Mouse (Mus musculus): ENCODE data around the gene Plp2. TPM values are rescaled to one million over a fixed set of nuclear protein-coding genes. Genes with fewer than 3 reads are reported as not detected.

Gene Plp2
- polyA plus RNA-seq, 1 experiment: 5.2 TPM

GRCm38 (mm10) chrX:7688321-7688720 is 17.1 kb upstream of the Plp2 start:
- Histone ChIP-seq H3K4me3 (replicated peaks; ENCODE audit: insufficient read depth, low read depth, low read length) (no peak overlapping the region), H3K27ac (ENCODE audit: insufficient read depth, low read length) (no peak overlapping the region; the same call in 1 of the 2 replicates), H3K27me3 (ENCODE audit: control insufficient read depth, insufficient read depth, low read length) (no peaks in the 10 kb centered on the region), H3K4me1 (ENCODE audit: control insufficient read depth, insufficient read depth, low read length) (peaks cover 5% of the 10 kb centered on the region)
- WGBS: 28% methylated on average over 2 of the region's 2 CpGs
- DNase-seq: peak; percentile 24 to 63
- TF ChIP-seq CTCF (IDR thresholded peaks at IDR 0.05; ENCODE audit: borderline replicate concordance, insufficient read depth, low read depth, low read length) (no peak), POLR2A (IDR thresholded peaks at IDR 0.05; ENCODE audit: borderline replicate concordance, insufficient read depth, low read length) (no peak)

- Histone ChIP-seq H3K4me1 (ENCODE audit: control insufficient read depth, insufficient read depth, low read length) (peaks cover 5% of the 10 kb centered on the region; the same call in 1 of the 2 replicates), H3K27me3 (ENCODE audit: control insufficient read depth, insufficient read depth, low read length) (no peaks in the 10 kb centered on the region), H3K27ac (ENCODE audit: insufficient read depth, low read length) (peak within 1 kb of the TSS; percentile 19), H3K4me3 (replicated peaks; ENCODE audit: insufficient read depth, low read depth, low read length) (peak within 1 kb of the TSS; percentile 47)
- WGBS: 10% methylated on average over 14 of the region's 14 CpGs
- DNase-seq: peak; percentile 62 to 68
- no peak for TF ChIP-seq CTCF (IDR thresholded peaks at IDR 0.05; ENCODE audit: borderline replicate concordance, insufficient read depth, low read depth, low read length)
- no peak for TF ChIP-seq POLR2A (IDR thresholded peaks at IDR 0.05; ENCODE audit: borderline replicate concordance, insufficient read depth, low read length)
These were observed 9.7 kb upstream of the Plp2 start, which contains the start of gene Magix for GRCm38 (mm10) chrX:7680864-7681263. Gene Magix (minus strand): TSS chrX:7681251.

- no peak for TF ChIP-seq POLR2A (IDR thresholded peaks at IDR 0.05; ENCODE audit: borderline replicate concordance, insufficient read depth, low read length)
- no peak for TF ChIP-seq CTCF (IDR thresholded peaks at IDR 0.05; ENCODE audit: borderline replicate concordance, insufficient read depth, low read depth, low read length)
- Histone ChIP-seq H3K27ac (ENCODE audit: insufficient read depth, low read length) (no peak overlapping the region), H3K27me3 (ENCODE audit: control insufficient read depth, insufficient read depth, low read length) (no peaks in the 10 kb centered on the region), H3K4me1 (ENCODE audit: control insufficient read depth, insufficient read depth, low read length) (peaks cover 5% of the 10 kb centered on the region; the same call in 1 of the 2 replicates), H3K4me3 (replicated peaks; ENCODE audit: insufficient read depth, low read depth, low read length) (peak overlapping the region; percentile 47)
- DNase-seq: no peak
- WGBS: 15% methylated on average over 12 of the region's 12 CpGs
These were observed 8.8 kb upstream of the Plp2 start for GRCm38 (mm10) chrX:7680057-7680412.

GRCm38 (mm10) chrX:7679405-7680056 is 8.3 kb upstream of the Plp2 start:
- H3K4me1 ChIP-seq (ENCODE audit: control insufficient read depth, insufficient read depth, low read length): peaks cover 6% of the 10 kb centered on the region
- no peaks in the 10 kb centered on the region for H3K27me3 ChIP-seq (ENCODE audit: control insufficient read depth, insufficient read depth, low read length)
- peak; percentile 88 to 90 for DNase-seq
- WGBS: 13% methylated on average over 27 of the region's 27 CpGs
- H3K27ac ChIP-seq (ENCODE audit: insufficient read depth, low read length): no peak overlapping the region
- peak overlapping the region; percentile 53 for H3K4me3 ChIP-seq (replicated peaks; ENCODE audit: insufficient read depth, low read depth, low read length)
- TF ChIP-seq CTCF (IDR thresholded peaks at IDR 0.05; ENCODE audit: borderline replicate concordance, insufficient read depth, low read depth, low read length) (peak; percentile 57; the same call in 1 of the 2 replicates), POLR2A (IDR thresholded peaks at IDR 0.05; ENCODE audit: borderline replicate concordance, insufficient read depth, low read length) (no peak)

- Histone ChIP-seq H3K4me1 (ENCODE audit: control insufficient read depth, insufficient read depth, low read length) (peaks cover 8% of the 10 kb centered on the region), H3K4me3 (replicated peaks; ENCODE audit: insufficient read depth, low read depth, low read length) (no peak overlapping the region), H3K27me3 (ENCODE audit: control insufficient read depth, insufficient read depth, low read length) (no peaks in the 10 kb centered on the region), H3K27ac (ENCODE audit: insufficient read depth, low read length) (no peak overlapping the region)
- DNase-seq: no peak
- 44% methylated on average over 3 of the region's 3 CpGs for WGBS
- no peak for TF ChIP-seq POLR2A (IDR thresholded peaks at IDR 0.05; ENCODE audit: borderline replicate concordance, insufficient read depth, low read length)
- TF ChIP-seq CTCF (IDR thresholded peaks at IDR 0.05; ENCODE audit: borderline replicate concordance, insufficient read depth, low read depth, low read length): no peak
These were observed 7.8 kb upstream of the Plp2 start for GRCm38 (mm10) chrX:7678986-7679385.

GRCm38 (mm10) chrX:7675001-7675380 is 3.8 kb upstream of the Plp2 start:
- TF ChIP-seq POLR2A (IDR thresholded peaks at IDR 0.05; ENCODE audit: borderline replicate concordance, insufficient read depth, low read length) (no peak), CTCF (IDR thresholded peaks at IDR 0.05; ENCODE audit: borderline replicate concordance, insufficient read depth, low read depth, low read length) (no peak)
- Histone ChIP-seq H3K27ac (ENCODE audit: insufficient read depth, low read length) (no peak overlapping the region), H3K4me1 (ENCODE audit: control insufficient read depth, insufficient read depth, low read length) (peaks cover 3% of the 10 kb centered on the region; the same call in 1 of the 2 replicates), H3K4me3 (replicated peaks; ENCODE audit: insufficient read depth, low read depth, low read length) (peak overlapping the region; percentile 46), H3K27me3 (ENCODE audit: control insufficient read depth, insufficient read depth, low read length) (no peaks in the 10 kb centered on the region)
- DNase-seq: peak in 1 of 2 experiments; percentile 23
- 22% methylated on average over 10 of the region's 10 CpGs for WGBS

GRCm38 (mm10) chrX:7674284-7675000 is 3.3 kb upstream of the Plp2 start:
- TF ChIP-seq POLR2A (IDR thresholded peaks at IDR 0.05; ENCODE audit: borderline replicate concordance, insufficient read depth, low read length) (no peak), CTCF (IDR thresholded peaks at IDR 0.05; ENCODE audit: borderline replicate concordance, insufficient read depth, low read depth, low read length) (no peak)
- Histone ChIP-seq H3K4me1 (ENCODE audit: control insufficient read depth, insufficient read depth, low read length) (peaks cover 3% of the 10 kb centered on the region; the same call in 1 of the 2 replicates), H3K4me3 (replicated peaks; ENCODE audit: insufficient read depth, low read depth, low read length) (peak overlapping the region; percentile 46), H3K27me3 (ENCODE audit: control insufficient read depth, insufficient read depth, low read length) (no peaks in the 10 kb centered on the region), H3K27ac (ENCODE audit: insufficient read depth, low read length) (no peak overlapping the region)
- WGBS: 40% methylated on average over 28 of the region's 28 CpGs
- DNase-seq: no peak
